Mouse (Mus musculus): ENCODE data around the gene Bricd5.

DNA sequence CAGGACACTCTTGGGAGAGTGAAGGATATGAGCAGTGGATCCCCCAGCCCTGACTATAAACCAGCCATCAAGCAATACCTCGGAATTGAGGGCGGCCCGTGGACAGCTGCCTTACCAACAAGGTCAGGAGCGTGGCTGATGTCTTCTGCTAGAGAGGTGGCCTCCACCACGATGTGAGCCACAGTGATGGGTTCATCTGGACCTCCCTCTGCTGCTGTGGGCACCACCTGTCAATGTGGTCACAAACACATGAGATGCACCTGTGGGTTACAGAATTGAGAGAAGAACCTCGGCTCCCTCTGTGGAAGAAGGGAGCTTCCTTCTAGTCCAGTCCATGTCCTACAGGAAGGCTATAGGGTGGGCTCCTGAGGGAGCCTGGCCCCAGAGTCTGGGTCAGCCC, 24.2 kb upstream of the Bricd5 start:
- no peak for TF ChIP-seq CTCF (IDR thresholded peaks at IDR 0.05; ENCODE audit: low read depth)
- no peak for TF ChIP-seq EP300 (IDR thresholded peaks at IDR 0.05; ENCODE audit: low read depth)
